Mouse (Mus musculus) liver, embryonic 12.5 days (tissue): ENCODE results near the gene Tyw1. TPM values are rescaled to one million over a fixed set of nuclear protein-coding genes. Genes with fewer than 3 reads are reported as not detected.

Experiments used
- ATAC-seq: fragments of 200-750 bp; cut with Nextera tagmentation; 2 replicates; pipeline ENCODE4 v1.8.0; 2017; ENCODE audit warnings: moderate number of reproducible peaks, mild to moderate bottlenecking, moderate library complexity
- H3K27ac ChIP-seq: fragments of 300-500 bp; sonication (generic); 2 replicates; pipeline ENCODE4 v1.5.1; 2016; ENCODE audit warnings: mild to moderate bottlenecking
- H3K27me3 ChIP-seq: fragments of 300-500 bp; sonication (generic); replicated peaks from 2 replicates; pipeline ENCODE4 v1.6.1; 2016; ENCODE audit warnings: mild to moderate bottlenecking, moderate library complexity
- H3K36me3 ChIP-seq: fragments of 300-500 bp; sonication (generic); 2 replicates; pipeline ENCODE4 v1.6.1; 2016; ENCODE audit warnings: mild to moderate bottlenecking, moderate library complexity
- H3K4me1 ChIP-seq: fragments of 300-500 bp; sonication (generic); 2 replicates; pipeline ENCODE4 v1.6.1; 2016
- H3K4me2 ChIP-seq: fragments of 300-500 bp; sonication (generic); 2 replicates; pipeline ENCODE4 v1.6.1; 2016; ENCODE audit warnings: mild to moderate bottlenecking, moderate library complexity
- H3K4me3 ChIP-seq: fragments of 300-500 bp; sonication (generic); 2 replicates; pipeline ENCODE4 v1.5.1; 2016; ENCODE audit warnings: mild to moderate bottlenecking, moderate library complexity
- H3K9ac ChIP-seq: fragments of 300-500 bp; sonication (generic); 2 replicates; pipeline ENCODE4 v1.6.1; 2016; ENCODE audit warnings: mild to moderate bottlenecking, moderate library complexity
- H3K9me3 ChIP-seq: fragments of 300-500 bp; sonication (generic); replicated peaks from 2 replicates; pipeline ENCODE4 v1.6.1; 2016; ENCODE audit warnings: mild to moderate bottlenecking, moderate library complexity
- WGBS: fragments of 180-500 bp; shearing (Covaris S2); methylation state at CpG from one replicate; pipeline ENCODE4 v1.1.7; 2016; ENCODE audit not compliant: insufficient replicate concordance; 5-methylcytosine and 5-hydroxymethylcytosine counted together
- polyA plus RNA-seq: library from polyadenylated mRNA; unstranded; fragments of >200 nt; fragmentation: Nextera tagmentation; extraction: Ambion mirVana; gene quantifications from 2 replicates; pipeline ENCODE4 v1.2.1, GENCODE M21; 2016

The Tyw1 gene
- polyA plus RNA-seq, 1 experiment from 2014 or later, result 21.6 TPM

GRCm38 (mm10) chr5:130363773-130364172, 108.4 kb downstream of the Tyw1 start:
- ATAC-seq, result no peak
- no peak overlapping the region for H3K27ac ChIP-seq
- no peak overlapping the region for H3K4me2 ChIP-seq
- no peaks in the 10 kb centered on the region for H3K4me1 ChIP-seq
- WGBS, result 44% methylated on average over 3 of the region's 3 CpGs
- H3K36me3 ChIP-seq, result no peaks in the 10 kb centered on the region
- no peak overlapping the region for H3K4me3 ChIP-seq
- no peak overlapping the region for H3K9ac ChIP-seq
- H3K9me3 ChIP-seq, result 0 out of 2 replicates have a peak, but pooled peaks cover 18% of the 10 kb centered on the region
- H3K27me3 ChIP-seq, result no peaks in the 10 kb centered on the region

- Histone ChIP-seq H3K4me1 (no peaks in the 10 kb centered on the region), H3K27me3 (no peaks in the 10 kb centered on the region), H3K9ac (no peak overlapping the region), H3K36me3 (no peaks in the 10 kb centered on the region), H3K4me2 (no peak overlapping the region), H3K9me3 (0 out of 2 replicates have a peak, but pooled peaks cover 14% of the 10 kb centered on the region), H3K27ac (no peak overlapping the region), H3K4me3 (no peak overlapping the region)
- 68% methylated on average over 6 of the region's 6 CpGs for WGBS
- ATAC-seq, result no peak
Measured at GRCm38 (mm10) chr5:130368236-130368635, 112.8 kb downstream of the Tyw1 start.

- Histone ChIP-seq H3K27me3 (no peaks in the 10 kb centered on the region), H3K4me3 (no peak within 1 kb of the TSS), H3K4me1 (no peaks in the 10 kb centered on the region), H3K4me2 (no peak within 1 kb of the TSS), H3K9ac (no peak within 1 kb of the TSS), H3K36me3 (no peaks in the 10 kb centered on the region), H3K27ac (no peak within 1 kb of the TSS), H3K9me3 (0 out of 2 replicates have a peak, but pooled peaks cover 14% of the 10 kb centered on the region)
- ATAC-seq, result no peak
- 77% methylated on average over 11 of the region's 11 CpGs for WGBS
Measured at GRCm38 (mm10) chr5:130369237-130369636, 113.8 kb downstream of the Tyw1 start, which contains the start of gene Caln1. Caln1 (plus strand) TSS chr5:130369455.

GRCm38 (mm10) chr5:130375411-130375810, 120.0 kb downstream of the Tyw1 start:
- Histone ChIP-seq H3K36me3 (no peaks in the 10 kb centered on the region), H3K4me1 (no peaks in the 10 kb centered on the region), H3K27me3 (no peaks in the 10 kb centered on the region), H3K9ac (no peak overlapping the region), H3K4me2 (no peak overlapping the region), H3K4me3 (no peak overlapping the region), H3K9me3 (no peaks in the 10 kb centered on the region), H3K27ac (no peak overlapping the region)
- WGBS, result 78% methylated on average over 3 of the region's 3 CpGs
- ATAC-seq, result no peak

GRCm38 (mm10) chr5:130384222-130384912, 128.9 kb downstream of the Tyw1 start, which contains the start of gene A330070K13Rik:
A330070K13Rik (minus strand) TSS chr5:130384631.
- no peaks in the 10 kb centered on the region for H3K27me3 ChIP-seq
- no peak within 1 kb of the TSS for H3K27ac ChIP-seq
- WGBS, result 15% methylated on average over 13 of the region's 13 CpGs
- H3K4me3 ChIP-seq, result no peak within 1 kb of the TSS
- no peak within 1 kb of the TSS for H3K9ac ChIP-seq
- H3K4me1 ChIP-seq, result no peaks in the 10 kb centered on the region
- no peaks in the 10 kb centered on the region for H3K36me3 ChIP-seq
- H3K4me2 ChIP-seq, result no peak within 1 kb of the TSS
- ATAC-seq, result no peak
- no peaks in the 10 kb centered on the region for H3K9me3 ChIP-seq

- Histone ChIP-seq H3K9ac (no peak overlapping the region), H3K4me2 (no peak overlapping the region), H3K27ac (no peak overlapping the region), H3K9me3 (0 out of 2 replicates have a peak, but pooled peaks cover 5% of the 10 kb centered on the region), H3K4me3 (no peak overlapping the region), H3K36me3 (no peaks in the 10 kb centered on the region), H3K4me1 (no peaks in the 10 kb centered on the region), H3K27me3 (no peaks in the 10 kb centered on the region)
- 73% methylated on average over 7 of the region's 7 CpGs for WGBS
- ATAC-seq, result no peak
Measured at GRCm38 (mm10) chr5:130386418-130386817, 131.0 kb downstream of the Tyw1 start.

Other genes starting within 250 kb of the Tyw1 start
- 39.1 and 41.1 TPM in 2 replicates for gene Asl, start 226.4 kb upstream of the Tyw1 start, polyA plus RNA-seq
- gene Crcp, start 226.3 kb upstream of the Tyw1 start, polyA plus RNA-seq, result 33.9 and 34.7 TPM in 2 replicates
- gene Tpst1, start 182.3 kb upstream of the Tyw1 start, polyA plus RNA-seq, result 37.1 and 37.2 TPM in 2 replicates
- gene Kctd7, start 110.8 kb upstream of the Tyw1 start, polyA plus RNA-seq, result 7.8 and 8.0 TPM in 2 replicates
- 31.9 and 34.5 TPM in 2 replicates for gene Rabgef1, start 83.8 kb upstream of the Tyw1 start, polyA plus RNA-seq
- 45.4 and 46.4 TPM in 2 replicates for gene Tmem248, start 38.5 kb upstream of the Tyw1 start, polyA plus RNA-seq
- gene Sbds, start 89 bp upstream of the Tyw1 start, polyA plus RNA-seq, result 64.5 and 68.1 TPM in 2 replicates
- 0.10 TPM in 1 of 2 replicates, not detected in the other for gene Caln1, start 113.8 kb downstream of the Tyw1 start, polyA plus RNA-seq
- not detected in 2 replicates for gene A330070K13Rik, start 129.0 kb downstream of the Tyw1 start, polyA plus RNA-seq